Mouse (Mus musculus): ENCODE data around the gene Polr2i.
A peak's percentile ranks its signal among the peaks of the same experiment; 100 is the strongest.
"Not testable (repeated sequence)": the region's sequence is repeated elsewhere in the genome, so short reads cannot be mapped to it uniquely, and the experiment has no call there.

The Polr2i gene

GRCm38 (mm10) chr7:30231669-30232454, at the start of gene Polr2i, which contains the start of gene Tbcb:
Gene Polr2i, plus strand, starts transcription at chr7:30231948.
Gene Tbcb, minus strand, starts transcription at chr7:30232272.
- DNase-seq: peak; percentile 99

DNA sequence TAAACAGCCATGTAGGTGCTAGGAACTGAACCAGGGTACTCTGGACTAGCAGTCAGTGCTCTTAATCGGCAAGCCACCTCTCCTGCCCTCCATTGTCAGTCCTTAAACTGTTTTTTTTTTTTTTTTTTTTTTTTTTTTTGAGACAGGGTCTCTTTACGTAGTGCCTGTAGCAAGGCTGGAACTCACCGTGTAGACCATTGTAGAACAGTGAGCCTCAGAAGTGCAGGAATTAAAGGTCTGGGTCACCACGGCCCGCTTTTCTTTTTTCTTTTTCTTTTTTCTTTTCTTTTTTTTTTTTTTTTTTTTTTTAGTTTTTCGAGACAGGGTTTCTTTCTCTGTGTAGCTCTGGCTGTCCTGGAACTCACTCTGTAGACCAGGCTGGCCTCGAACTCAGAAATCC, 48.6 kb upstream of the Polr2i start:
- DNase-seq: not testable (repeated sequence)

DNA sequence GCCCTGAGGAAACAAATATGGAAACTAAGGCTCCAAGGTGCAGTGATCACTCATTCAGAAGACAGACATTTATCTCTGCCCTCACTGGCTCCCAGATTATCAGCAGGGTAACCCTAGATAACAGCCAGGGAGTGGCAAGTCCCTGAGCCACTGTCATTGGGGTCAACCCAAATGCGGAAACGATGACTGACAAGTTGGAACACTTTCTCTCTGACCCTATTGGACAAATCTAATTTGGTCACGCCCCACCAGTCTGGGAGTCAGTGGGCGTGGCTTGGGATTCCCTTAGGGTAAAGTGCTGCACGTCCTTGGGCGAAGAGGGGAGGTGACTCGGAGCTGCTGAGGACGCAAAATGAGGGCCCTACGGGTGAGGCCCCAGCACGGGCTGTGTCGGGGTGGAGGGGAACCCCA, 47.9 kb upstream of the Polr2i start, which contains the start of gene Cox7a1:
TSS of gene Cox7a1 (plus strand) at position 266 of the 411 bp plus-strand sequence.
- peak; percentile 95 to 96 for DNase-seq

DNA sequence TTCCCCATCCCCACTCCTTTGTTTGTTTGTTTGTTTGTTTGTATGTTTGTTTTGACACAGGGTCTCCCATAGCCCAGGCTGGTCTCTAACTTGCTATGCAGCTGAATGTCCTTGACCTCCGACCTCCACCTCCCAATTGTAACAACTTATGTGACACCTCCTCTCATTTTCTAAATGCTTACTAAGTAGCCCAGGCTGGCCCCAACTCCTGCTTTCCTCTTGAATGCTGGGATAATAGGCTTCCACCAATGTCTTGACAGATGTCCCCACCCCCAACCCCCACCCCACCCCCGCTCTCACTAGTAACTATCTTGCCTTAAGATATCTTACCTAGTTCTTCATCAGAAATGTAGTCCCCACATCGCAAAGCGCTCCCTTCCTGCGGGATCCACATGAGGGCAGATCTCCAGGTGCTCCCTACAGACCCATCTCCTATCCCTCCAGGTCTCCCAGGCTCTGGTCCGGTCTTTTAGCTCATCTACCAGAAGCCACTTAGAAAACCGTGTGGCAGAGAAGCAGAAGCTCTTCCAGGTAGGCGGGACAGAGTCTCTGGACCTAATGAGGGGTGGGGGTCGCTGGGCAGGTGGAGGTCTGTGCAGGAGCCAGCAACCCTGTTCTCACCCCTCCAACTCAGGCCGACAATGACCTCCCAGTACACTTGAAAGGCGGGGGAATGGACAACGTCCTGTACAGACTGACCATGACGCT, 47.0 kb upstream of the Polr2i start:
- no peak for DNase-seq

GRCm38 (mm10) chr7:30188344-30189115, 43.2 kb upstream of the Polr2i start:
- no peak for DNase-seq

DNA sequence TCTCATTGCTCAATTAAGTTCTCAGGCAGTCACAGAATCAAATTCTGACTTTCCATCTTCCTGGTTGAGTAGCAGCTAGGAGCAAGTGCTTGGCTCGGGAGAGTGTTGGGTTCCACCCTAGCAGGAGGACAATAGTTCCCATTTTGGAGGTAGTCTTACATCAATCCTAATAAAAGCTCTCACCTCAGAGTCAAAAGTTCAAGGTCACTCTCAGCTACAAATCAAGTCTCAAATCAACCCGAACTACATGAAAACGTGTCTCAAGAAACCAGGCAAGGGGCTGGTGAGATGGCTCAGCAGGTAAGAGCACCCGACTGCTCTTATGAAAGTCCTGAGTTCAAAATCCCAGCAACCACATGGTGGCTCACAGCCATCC, 42.6 kb upstream of the Polr2i start:
- no peak for DNase-seq

GRCm38 (mm10) chr7:30192088-30192487, 39.7 kb upstream of the Polr2i start:
- no peak for DNase-seq

- no peak for DNase-seq
These were observed 38.7 kb upstream of the Polr2i start for GRCm38 (mm10) chr7:30193013-30193412.

DNA sequence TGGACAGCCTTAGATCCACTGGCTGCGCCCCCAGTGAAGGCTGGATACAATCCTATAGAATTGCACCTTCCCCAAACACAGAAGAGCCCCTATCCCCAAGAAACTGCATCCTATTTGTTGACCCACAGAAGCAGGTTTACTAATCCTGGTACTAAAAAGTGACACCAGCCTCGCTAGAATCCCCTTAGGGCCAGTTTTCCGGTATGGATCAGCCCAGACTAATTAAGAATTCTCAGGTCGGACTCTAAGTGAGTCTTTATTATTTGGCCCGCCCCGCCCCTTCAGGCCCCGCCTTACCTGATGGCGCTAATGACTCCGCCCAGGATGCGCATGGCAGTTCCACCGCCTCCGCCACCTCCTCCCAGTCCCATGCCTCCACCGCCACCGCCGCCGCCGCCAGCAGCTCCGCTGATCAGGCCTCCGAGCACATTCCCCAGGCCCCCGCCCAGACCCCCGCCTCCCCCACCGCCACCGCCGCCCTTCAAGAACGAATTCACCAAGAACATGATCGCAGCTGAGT, 38.1 kb upstream of the Polr2i start:
- peak; percentile 88 for DNase-seq

GRCm38 (mm10) chr7:30194101-30194831, 37.5 kb upstream of the Polr2i start:
- peak in 1 of 2 experiments; percentile 27 for DNase-seq

- DNase-seq: peak; percentile 95 to 97
These were observed 36.9 kb upstream of the Polr2i start for GRCm38 (mm10) chr7:30194884-30195283.

DNA sequence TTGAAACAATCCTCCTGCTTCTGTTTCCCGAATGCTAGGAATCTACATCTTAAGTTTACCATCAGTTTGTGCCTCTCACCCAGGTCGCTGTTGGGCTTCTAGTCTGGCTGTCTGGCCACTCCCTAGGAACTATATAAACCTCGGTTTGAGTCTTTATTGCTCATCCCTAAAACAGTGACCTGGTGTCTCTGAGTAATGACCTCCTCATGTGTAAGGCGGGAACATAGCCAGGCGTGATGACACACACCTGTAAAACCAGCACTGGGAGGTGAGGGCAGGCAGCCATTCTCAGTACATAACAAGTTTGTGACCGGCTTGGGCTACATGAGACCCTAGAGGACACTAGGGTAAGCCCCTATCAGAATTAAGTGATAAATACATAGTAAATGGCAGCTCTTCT, 36.3 kb upstream of the Polr2i start:
- DNase-seq: no peak

GRCm38 (mm10) chr7:30196171-30196570, 35.6 kb upstream of the Polr2i start:
- no peak for DNase-seq

- no peak for DNase-seq
These were observed 34.1 kb upstream of the Polr2i start for GRCm38 (mm10) chr7:30197592-30198129.

DNA sequence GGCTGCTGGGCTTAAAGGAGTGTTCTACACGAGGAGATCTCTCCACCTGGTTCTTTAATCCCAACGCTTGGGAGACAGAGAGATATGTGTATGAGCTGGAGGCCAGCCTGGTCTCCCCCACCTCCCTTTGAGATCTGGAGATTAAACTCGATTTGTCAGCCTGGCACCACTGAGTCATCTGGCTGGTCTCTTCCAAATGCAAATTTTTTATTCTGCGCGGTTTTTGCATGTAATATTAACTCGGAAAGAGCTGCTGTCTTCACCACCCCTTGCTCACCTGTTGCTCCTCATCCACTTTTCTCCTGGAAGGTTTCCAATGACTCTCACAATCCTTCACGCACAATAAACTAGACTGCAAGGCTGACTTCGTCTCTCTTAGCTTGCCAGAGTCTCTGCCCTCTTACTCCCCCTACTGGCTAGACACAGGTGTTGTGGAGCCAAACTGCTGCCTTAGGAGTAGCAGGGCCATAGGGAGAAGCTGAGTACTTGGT, 33.2 kb upstream of the Polr2i start, which contains the start of gene Capns1:
TSS of gene Capns1 (minus strand) at position 331 of the 491 bp plus-strand sequence.
- peak; percentile 62 to 77 for DNase-seq

DNA sequence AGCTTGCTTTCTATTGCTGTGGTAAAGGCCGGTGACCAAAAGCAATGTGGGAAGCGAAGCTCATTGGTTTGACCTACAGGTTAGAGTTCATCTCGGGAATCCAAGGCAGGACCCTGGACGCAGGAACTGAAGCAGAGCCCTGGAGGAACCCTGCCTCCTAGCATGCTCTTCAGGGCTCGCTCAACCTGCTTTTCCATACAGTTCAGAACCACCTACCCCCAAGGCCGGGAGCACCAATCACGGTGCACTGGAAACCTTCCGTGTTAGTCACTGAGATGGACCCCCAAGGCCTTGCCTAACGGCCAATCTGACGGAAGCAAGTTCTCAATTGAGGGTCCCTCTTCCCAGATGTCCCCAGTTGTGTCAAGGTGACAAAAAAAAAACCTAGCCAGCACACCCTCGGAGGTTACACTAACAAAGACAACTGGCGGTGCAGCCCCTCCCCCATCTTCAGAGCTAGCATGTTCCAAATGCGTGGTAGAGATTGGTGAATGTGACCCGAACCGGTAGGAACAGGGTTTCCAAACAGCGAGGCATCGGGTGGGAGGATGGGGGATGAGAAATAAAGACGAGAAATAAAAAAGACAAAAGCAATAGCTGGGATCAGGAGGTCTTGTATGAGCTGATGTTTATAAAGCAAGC, 32.1 kb upstream of the Polr2i start:
- DNase-seq: no peak

GRCm38 (mm10) chr7:30200200-30200599, 31.5 kb upstream of the Polr2i start:
- DNase-seq: no peak

- not testable (repeated sequence) for DNase-seq
These were observed 31.1 kb upstream of the Polr2i start for GRCm38 (mm10) chr7:30200661-30201060.

GRCm38 (mm10) chr7:30202895-30203690, 28.7 kb upstream of the Polr2i start:
- DNase-seq: no peak

- no peak for DNase-seq
These were observed 27.4 kb upstream of the Polr2i start for GRCm38 (mm10) chr7:30204380-30204779.

Data from lung, adult 18-20 months (tissue).